Mouse (Mus musculus) urinary bladder, adult 2 months (tissue): ENCODE data around the gene Phtf2. TPM values are rescaled to one million over a fixed set of nuclear protein-coding genes. Genes with fewer than 3 reads are reported as not detected.
"Not testable (repeated sequence)": the region's sequence is repeated elsewhere in the genome, so short reads cannot be mapped to it uniquely, and the experiment has no call there.

Experiments used
- DNase-seq: peaks from one replicate; pipeline ENCODE4 v3.0.0; 2022; ENCODE audit warnings: low spot score
- polyA plus RNA-seq: library from polyadenylated mRNA; depleted of rRNA; stranded (reverse); fragments of >200 nt; gene quantifications from 2 replicates; pipeline ENCODE4 v1.2.3, GENCODE M21; 2012

Phtf2 gene
- polyA plus RNA-seq, 1 experiment, result 7.5 TPM

- no peak for DNase-seq
Measured at GRCm38 (mm10) chr5:20864216-20864969, 17.5 kb downstream of the Phtf2 start.

- no peak for DNase-seq
Measured at GRCm38 (mm10) chr5:20861901-20862300, 20.0 kb downstream of the Phtf2 start.

GRCm38 (mm10) chr5:20860565-20860964 is 21.4 kb downstream of the Phtf2 start:
- no peak for DNase-seq

- DNase-seq, result no peak
Measured at GRCm38 (mm10) chr5:20858404-20858803, 23.5 kb downstream of the Phtf2 start.

- DNase-seq, result no peak
Measured at GRCm38 (mm10) chr5:20855066-20855465, 26.9 kb downstream of the Phtf2 start.

GRCm38 (mm10) chr5:20847010-20847409 is 34.9 kb downstream of the Phtf2 start:
- no peak for DNase-seq

GRCm38 (mm10) chr5:20843816-20844215 is 38.1 kb downstream of the Phtf2 start:
- DNase-seq, result no peak

- DNase-seq, result no peak
Measured at GRCm38 (mm10) chr5:20843405-20843804, 38.5 kb downstream of the Phtf2 start.

- no peak for DNase-seq
Measured at GRCm38 (mm10) chr5:20837082-20837481, 44.8 kb downstream of the Phtf2 start.

- DNase-seq, result no peak
Measured at GRCm38 (mm10) chr5:20834399-20834798, 47.5 kb downstream of the Phtf2 start.

GRCm38 (mm10) chr5:20831433-20831832 is 50.5 kb downstream of the Phtf2 start:
- DNase-seq, result no peak

- no peak for DNase-seq
Measured at GRCm38 (mm10) chr5:20830717-20831116, 51.2 kb downstream of the Phtf2 start.

GRCm38 (mm10) chr5:20821647-20822046 is 60.3 kb downstream of the Phtf2 start:
- DNase-seq, result no peak

GRCm38 (mm10) chr5:20821122-20821521 is 60.8 kb downstream of the Phtf2 start:
- no peak for DNase-seq

- DNase-seq, result no peak
Measured at GRCm38 (mm10) chr5:20815094-20815493, 66.8 kb downstream of the Phtf2 start.

GRCm38 (mm10) chr5:20810449-20810848 is 71.5 kb downstream of the Phtf2 start:
- no peak for DNase-seq

GRCm38 (mm10) chr5:20795932-20796331 is 86.0 kb downstream of the Phtf2 start:
- no peak for DNase-seq

- DNase-seq, result no peak
Measured at GRCm38 (mm10) chr5:20791793-20792554, 90.0 kb downstream of the Phtf2 start.

- not testable (repeated sequence) for DNase-seq
Measured at GRCm38 (mm10) chr5:20786471-20786870, 95.5 kb downstream of the Phtf2 start.

GRCm38 (mm10) chr5:20781116-20781515 is 100.8 kb downstream of the Phtf2 start:
- no peak for DNase-seq

GRCm38 (mm10) chr5:20779191-20779590 is 102.7 kb downstream of the Phtf2 start:
- no peak for DNase-seq

GRCm38 (mm10) chr5:20778274-20778984 is 103.5 kb downstream of the Phtf2 start:
- no peak for DNase-seq
